Mouse (Mus musculus): Measurements from ENCODE around the gene Lyrm4. TPM values are rescaled to one million over a fixed set of nuclear protein-coding genes. Genes with fewer than 3 reads are reported as not detected.

Lyrm4 gene
- total and polyA plus RNA-seq, 3 experiments: 10.9 to 27.0 (median 26.3) TPM

DNA sequence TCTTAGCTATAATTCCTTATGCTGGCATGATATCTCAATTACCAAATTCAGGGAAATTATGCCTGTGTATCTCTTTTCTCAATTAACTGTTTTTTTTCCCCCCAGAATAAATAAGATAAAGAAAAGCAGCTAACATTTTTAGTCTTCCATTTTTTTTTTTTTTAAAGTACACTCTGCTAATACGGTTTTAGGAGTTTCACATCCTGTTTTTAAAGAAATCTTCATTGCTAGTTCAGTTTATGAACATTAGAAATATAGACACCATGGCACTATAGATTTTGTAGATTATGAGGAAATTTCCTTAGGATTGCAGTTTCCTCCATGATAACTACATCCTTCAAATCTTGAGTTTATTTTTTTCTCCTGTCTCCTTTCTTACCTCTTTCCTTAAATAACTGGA, 46.6 kb upstream of the Lyrm4 start:
- Histone ChIP-seq H3K36me3 (replicated peaks in 1 of 2; ENCODE audit: control insufficient read depth in 1 of 2, insufficient read depth in 1 of 2, low read length in 1 of 2) (peaks cover 0 to 11% of the 10 kb centered on the region in 2 experiments), H3K9me3 (replicated peaks; ENCODE audit: low read length) (no peaks in the 10 kb centered on the region), H3K4me3 (replicated peaks in 1 of 3; ENCODE audit: low read depth in 2 of 3, low read length in 2 of 3, poor library complexity in 1 of 3) (no peak overlapping the region), H3K4me1 (ENCODE audit: control insufficient read depth in 1 of 2, insufficient read depth in 2 of 2) (peaks cover 0 to 16% of the 10 kb centered on the region in 2 experiments; a peak in 2 of 4 replicates), H3K4me2 (ENCODE audit: insufficient read depth, low read depth, poor library complexity, severe bottlenecking) (no peak overlapping the region), H3K79me2 (replicated peaks; ENCODE audit: control insufficient read depth, extremely low read depth, insufficient read depth, poor library complexity, severe bottlenecking) (no peaks in the 10 kb centered on the region), H3K27ac (ENCODE audit: insufficient read depth, low read depth) (no peak overlapping the region), H3K9ac (ENCODE audit: insufficient read depth, low read depth) (no peak overlapping the region), H3K27me3 (replicated peaks) (no peaks in the 10 kb centered on the region)
- peak; percentile 67 for TF ChIP-seq EP300 (IDR thresholded peaks at IDR 0.05; ENCODE audit: low read length)
- TF ChIP-seq TCF12 (IDR thresholded peaks at IDR 0.05; ENCODE audit: low read depth, low read length): no peak
- no peak for TF ChIP-seq GABPA (IDR thresholded peaks at IDR 0.05; ENCODE audit: insufficient replicate concordance, low read depth, low read length)
- peak; percentile 93 for TF ChIP-seq ZNF384 (IDR thresholded peaks at IDR 0.05; ENCODE audit: low read depth, low read length)
- TF ChIP-seq UBTF (IDR thresholded peaks at IDR 0.05; ENCODE audit: low read depth, low read length): no peak
- TF ChIP-seq JUN (IDR thresholded peaks at IDR 0.05; ENCODE audit: insufficient read depth, low read depth, low read length): no peak
- peak; percentile 73; the same call in 1 of the 2 replicates for TF ChIP-seq IRF4 (IDR thresholded peaks at IDR 0.05; ENCODE audit: low read depth, low read length)
- TF ChIP-seq MEF2A (IDR thresholded peaks at IDR 0.05; ENCODE audit: borderline replicate concordance, low read depth, low read length): no peak
- dilution Hi-C loops (cut with MboI; ENCODE audit: extremely low pct_ligation_motif_present, extremely low pct_unique_long_range_greater_than_20kb, low sequenced_read_pairs): no loop called here
- in situ Hi-C loops (cut with MboI; ENCODE audit: low pct_ligation_motif_present, low pct_unique_long_range_greater_than_20kb, low sequenced_read_pairs): no loop called here
- DNase-seq (ENCODE audit: extremely low read depth): no peak

DNA sequence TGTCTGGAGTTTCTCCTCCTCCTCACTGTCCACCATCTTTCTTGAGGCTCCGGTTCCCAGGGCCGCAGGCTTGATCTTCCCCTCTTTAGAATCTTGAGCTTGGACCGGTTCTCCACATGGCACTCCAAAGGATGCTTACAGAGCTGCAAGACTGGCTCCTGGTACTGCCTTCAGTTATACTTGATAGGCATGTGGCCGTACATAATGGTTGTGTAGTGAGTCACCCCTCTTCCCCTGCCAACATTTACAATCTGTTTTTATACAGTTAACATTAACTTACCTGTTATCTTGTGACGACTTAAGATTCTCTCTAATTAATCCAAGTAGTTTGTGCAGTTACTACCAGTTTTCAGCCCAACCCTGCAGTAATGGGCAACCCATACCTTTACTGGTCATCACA, 46.1 kb upstream of the Lyrm4 start:
- Histone ChIP-seq H3K36me3 (replicated peaks in 1 of 2; ENCODE audit: control insufficient read depth in 1 of 2, insufficient read depth in 1 of 2, low read length in 1 of 2) (peaks cover 0 to 11% of the 10 kb centered on the region in 2 experiments), H3K4me3 (replicated peaks in 1 of 3; ENCODE audit: low read depth in 2 of 3, low read length in 2 of 3, poor library complexity in 1 of 3) (no peak overlapping the region), H3K27ac (ENCODE audit: insufficient read depth, low read depth) (no peak overlapping the region), H3K4me1 (ENCODE audit: control insufficient read depth in 1 of 2, insufficient read depth in 2 of 2) (peaks cover 0 to 16% of the 10 kb centered on the region in 2 experiments; a peak in 2 of 4 replicates), H3K9me3 (replicated peaks; ENCODE audit: low read length) (no peaks in the 10 kb centered on the region), H3K9ac (ENCODE audit: insufficient read depth, low read depth) (no peak overlapping the region), H3K79me2 (replicated peaks; ENCODE audit: control insufficient read depth, extremely low read depth, insufficient read depth, poor library complexity, severe bottlenecking) (no peaks in the 10 kb centered on the region), H3K4me2 (ENCODE audit: insufficient read depth, low read depth, poor library complexity, severe bottlenecking) (no peak overlapping the region), H3K27me3 (replicated peaks) (no peaks in the 10 kb centered on the region)
- DNase-seq (ENCODE audit: extremely low read depth): no peak
- in situ Hi-C loops (cut with MboI; ENCODE audit: low pct_ligation_motif_present, low pct_unique_long_range_greater_than_20kb, low sequenced_read_pairs): no loop called here
- TF ChIP-seq RCOR1 (conservative IDR thresholded peaks at IDR 0.05; ENCODE audit: low read depth, low read length): no peak
- no peak for TF ChIP-seq CHD1 (IDR thresholded peaks at IDR 0.05; ENCODE audit: low read depth, low read length)
- TF ChIP-seq NRF1 (IDR thresholded peaks at IDR 0.05; ENCODE audit: low read depth, low read length): no peak
- no peak for TF ChIP-seq TCF12 (IDR thresholded peaks at IDR 0.05; ENCODE audit: low read depth, low read length)
- no peak for TF ChIP-seq POLR2A (IDR thresholded peaks at IDR 0.05; ENCODE audit: low read depth, low read length)
- no peak for TF ChIP-seq HCFC1 (IDR thresholded peaks at IDR 0.05; ENCODE audit: low read depth, low read length)
- TF ChIP-seq ETS1 (conservative IDR thresholded peaks at IDR 0.05; ENCODE audit: low read depth, low read length): no peak
- TF ChIP-seq MXI1 (IDR thresholded peaks at IDR 0.05; ENCODE audit: low read depth, low read length): no peak
- TF ChIP-seq SMC3 (IDR thresholded peaks at IDR 0.05; ENCODE audit: low read depth, low read length): no peak
- no peak for TF ChIP-seq ZNF384 (IDR thresholded peaks at IDR 0.05; ENCODE audit: low read depth, low read length)
- dilution Hi-C loops (cut with MboI; ENCODE audit: extremely low pct_ligation_motif_present, extremely low pct_unique_long_range_greater_than_20kb, low sequenced_read_pairs): no loop called here
